Mouse (Mus musculus) liver, embryonic 13.5 days (tissue): Measurements from ENCODE around the gene Gm38655. TPM values are rescaled to one million over a fixed set of nuclear protein-coding genes. Genes with fewer than 3 reads are reported as not detected.

Experiments used
- ATAC-seq: fragments of 200-750 bp; cut with Nextera tagmentation; 2 replicates; pipeline ENCODE4 v1.8.0; 2017; ENCODE audit warnings: low read depth, mild to moderate bottlenecking, moderate number of reproducible peaks, moderate library complexity
- DNase-seq: peaks from one replicate; pipeline ENCODE4 v3.0.0; 2022
- H3K27ac ChIP-seq: fragments of 300-500 bp; sonication (generic); 2 replicates; pipeline ENCODE4 v1.5.1; 2015; ENCODE audit warnings: moderate library complexity, mild to moderate bottlenecking, inconsistent platforms
- H3K27me3 ChIP-seq: fragments of 300-500 bp; sonication (generic); 2 replicates; pipeline ENCODE4 v1.6.1; 2015; ENCODE audit warnings: mild to moderate bottlenecking, inconsistent platforms
- H3K36me3 ChIP-seq: fragments of 300-500 bp; sonication (generic); 2 replicates; pipeline ENCODE4 v1.6.1; 2015; ENCODE audit warnings: mild to moderate bottlenecking, inconsistent platforms
- H3K4me1 ChIP-seq: fragments of 300-500 bp; sonication (generic); replicated peaks from 2 replicates; pipeline ENCODE4 v1.6.1; 2015; ENCODE audit warnings: inconsistent platforms
- H3K4me2 ChIP-seq: fragments of 300-500 bp; sonication (generic); 2 replicates; pipeline ENCODE4 v1.6.1; 2015; ENCODE audit warnings: inconsistent platforms, mild to moderate bottlenecking, moderate library complexity
- H3K4me3 ChIP-seq: fragments of 300-500 bp; sonication (generic); replicated peaks from 2 replicates; pipeline ENCODE4 v1.5.1; 2015; ENCODE audit warnings: mild to moderate bottlenecking, inconsistent platforms
- H3K9ac ChIP-seq: fragments of 300-500 bp; sonication (generic); 2 replicates; pipeline ENCODE4 v1.6.1; 2015; ENCODE audit warnings: mild to moderate bottlenecking, inconsistent platforms
- H3K9me3 ChIP-seq: fragments of 300-500 bp; sonication (generic); replicated peaks from 2 replicates; pipeline ENCODE4 v1.6.1; 2016; ENCODE audit warnings: inconsistent platforms
- WGBS: fragments of 180-500 bp; shearing (Covaris S2); methylation state at CpG from one replicate; pipeline ENCODE4 v1.1.7; 2015; ENCODE audit not compliant: insufficient replicate concordance; 5-methylcytosine and 5-hydroxymethylcytosine counted together
- polyA plus RNA-seq: library from polyadenylated mRNA; unstranded; fragments of >200 nt; fragmentation: Nextera tagmentation; extraction: Ambion mirVana; gene quantifications from 2 replicates; pipeline ENCODE4 v1.2.1, GENCODE M21; 2015

Gm38655 gene
- polyA plus RNA-seq, 1 experiment from 2014 or later, result not detected

DNA sequence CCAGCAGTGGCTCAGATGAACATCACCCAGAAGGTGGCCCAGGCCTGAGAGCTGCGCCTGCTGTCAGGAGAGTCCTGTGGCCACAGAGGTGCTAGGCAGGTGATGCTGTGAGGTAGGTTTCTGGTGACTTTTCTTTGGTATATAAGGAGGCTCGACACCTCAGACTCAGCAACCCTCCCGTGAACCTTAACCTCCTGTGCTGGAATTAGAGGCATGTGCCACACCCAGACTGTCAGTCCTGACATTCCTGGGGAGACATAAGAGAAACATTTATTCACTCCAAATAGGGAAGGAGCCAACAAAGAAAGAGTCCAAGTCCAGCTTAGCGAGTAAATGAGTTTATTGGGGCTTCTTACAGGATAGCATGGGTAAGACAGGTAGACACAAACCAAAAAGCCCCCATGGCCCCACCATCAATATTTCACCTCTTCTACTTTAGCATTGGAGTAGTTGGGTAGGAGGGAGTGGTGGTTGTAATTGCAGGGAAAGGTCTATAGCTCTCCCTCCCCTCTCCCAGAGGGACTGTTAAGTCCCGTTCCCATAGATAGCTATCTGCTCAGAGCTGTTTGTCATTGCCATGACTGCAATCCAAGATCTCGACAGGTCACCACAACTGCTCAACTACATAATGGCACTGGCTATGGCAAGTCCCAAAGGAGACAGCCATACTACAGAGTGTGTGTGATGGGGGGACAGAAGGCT lies 9.2 kb downstream of the Gm38655 start:
- H3K4me3 ChIP-seq, result no peak overlapping the region
- ATAC-seq (no peak), DNase-seq (no peak)
- no peaks in the 10 kb centered on the region for H3K9me3 ChIP-seq
- no peaks in the 10 kb centered on the region for H3K4me1 ChIP-seq
- H3K27ac ChIP-seq, result no peak overlapping the region
- 0 out of 2 replicates have a peak, but pooled peaks cover 3% of the 10 kb centered on the region for H3K36me3 ChIP-seq
- WGBS, result 44% methylated on average over 6 of the region's 6 CpGs
- H3K9ac ChIP-seq, result no peak overlapping the region
- H3K4me2 ChIP-seq, result no peak overlapping the region
- peaks cover 7% of the 10 kb centered on the region; the same call in 1 of the 2 replicates for H3K27me3 ChIP-seq

DNA sequence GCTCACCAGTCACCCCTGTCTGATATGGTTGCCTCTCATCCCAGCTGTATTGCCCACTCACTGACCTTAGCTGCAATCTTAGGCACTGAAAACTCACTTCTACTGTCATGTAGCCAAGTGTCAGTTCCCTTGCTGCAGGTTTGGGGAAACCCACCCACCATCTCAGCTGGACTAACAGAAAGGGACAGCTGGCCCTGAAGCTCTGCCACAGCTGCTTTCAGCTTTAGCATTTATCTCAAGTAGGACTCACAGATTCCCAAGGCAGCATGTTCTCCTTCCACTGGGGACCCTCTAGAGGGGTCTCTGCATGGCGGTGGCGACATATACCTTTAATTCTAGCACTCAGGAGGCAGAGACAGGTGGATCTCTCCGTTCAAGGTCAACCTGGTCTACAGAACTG lies 10.5 kb downstream of the Gm38655 start:
- H3K27ac ChIP-seq, result no peak overlapping the region

DNA sequence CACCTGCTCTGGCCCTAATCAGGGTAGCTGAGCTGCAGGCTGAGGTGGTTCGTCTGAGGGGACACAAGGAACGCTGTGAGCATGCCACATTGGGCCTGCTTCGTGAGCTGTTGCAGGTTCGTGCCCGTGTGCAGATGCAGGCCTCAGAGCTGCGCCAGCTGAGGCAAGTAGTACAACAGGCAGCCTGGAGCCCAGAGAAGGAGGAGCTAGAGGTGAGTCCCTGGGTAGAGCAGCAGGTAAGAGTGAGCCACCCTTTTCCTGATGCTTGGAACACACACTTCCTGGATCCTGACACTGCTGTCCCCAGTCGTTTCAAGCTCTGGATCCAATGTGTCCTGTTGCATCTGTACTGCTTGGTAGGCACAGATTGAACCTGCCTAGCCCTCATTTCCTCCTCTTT lies 11.9 kb downstream of the Gm38655 start:
- no peaks in the 10 kb centered on the region for H3K9me3 ChIP-seq
- H3K27ac ChIP-seq, result no peak overlapping the region
- no peak overlapping the region for H3K4me2 ChIP-seq
- 63% methylated on average over 7 of the region's 7 CpGs for WGBS
- peaks cover 2% of the 10 kb centered on the region; the same call in 1 of the 2 replicates for H3K27me3 ChIP-seq
- no peaks in the 10 kb centered on the region for H3K4me1 ChIP-seq
- ATAC-seq (no peak), DNase-seq (no peak)
- H3K4me3 ChIP-seq, result no peak overlapping the region
- peaks cover 27% of the 10 kb centered on the region for H3K36me3 ChIP-seq
- H3K9ac ChIP-seq, result no peak overlapping the region

More for the DNA sequence above, 10.5 kb downstream of the Gm38655 start:
- no peak for DNase-seq
- Histone ChIP-seq H3K9me3 (no peaks in the 10 kb centered on the region), H3K27me3 (peaks cover 2% of the 10 kb centered on the region; the same call in 1 of the 2 replicates), H3K4me1 (no peaks in the 10 kb centered on the region), H3K4me2 (no peak overlapping the region), H3K4me3 (no peak overlapping the region), H3K9ac (no peak overlapping the region), H3K36me3 (peaks cover 17% of the 10 kb centered on the region)
- no peak for ATAC-seq
- WGBS, result 70% methylated on average over 3 of the region's 3 CpGs

DNA sequence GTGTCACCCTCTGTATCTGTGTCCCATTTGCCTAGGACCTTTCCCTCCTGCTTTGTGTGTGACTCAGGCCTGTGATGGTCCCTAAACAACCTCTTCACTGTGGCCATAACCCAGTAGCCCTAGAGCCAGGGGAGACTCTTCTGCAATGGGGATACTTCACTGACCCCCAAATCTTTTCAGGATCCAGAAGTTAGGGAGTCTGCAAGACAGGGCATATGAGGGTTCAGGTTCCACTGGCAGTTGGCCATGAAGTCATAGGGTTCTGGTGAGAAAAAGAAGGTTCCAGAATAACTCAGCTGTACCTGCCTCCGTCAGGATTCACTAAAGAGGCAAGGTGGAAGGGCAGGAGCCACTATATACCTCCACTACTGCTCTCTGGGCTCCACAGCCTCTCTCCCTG lies 13.1 kb downstream of the Gm38655 start, which contains the start of gene Ccdc154:
TSS of gene Ccdc154 (plus strand) at position 301 of the 400 bp plus-strand sequence.
- Histone ChIP-seq H3K36me3 (peaks cover 39% of the 10 kb centered on the region), H3K4me2 (no peak within 1 kb of the TSS), H3K27ac (no peak within 1 kb of the TSS), H3K9ac (0 out of 2 replicates have a peak within 1 kb of the TSS, but pooled peaks have one; percentile 4), H3K27me3 (peaks cover 2% of the 10 kb centered on the region; the same call in 1 of the 2 replicates), H3K4me3 (no peak within 1 kb of the TSS), H3K9me3 (no peaks in the 10 kb centered on the region), H3K4me1 (no peaks in the 10 kb centered on the region)
- 76% methylated on average over 1 of the region's 1 CpGs for WGBS
- DNase-seq, result no peak
- ATAC-seq, result no peak

DNA sequence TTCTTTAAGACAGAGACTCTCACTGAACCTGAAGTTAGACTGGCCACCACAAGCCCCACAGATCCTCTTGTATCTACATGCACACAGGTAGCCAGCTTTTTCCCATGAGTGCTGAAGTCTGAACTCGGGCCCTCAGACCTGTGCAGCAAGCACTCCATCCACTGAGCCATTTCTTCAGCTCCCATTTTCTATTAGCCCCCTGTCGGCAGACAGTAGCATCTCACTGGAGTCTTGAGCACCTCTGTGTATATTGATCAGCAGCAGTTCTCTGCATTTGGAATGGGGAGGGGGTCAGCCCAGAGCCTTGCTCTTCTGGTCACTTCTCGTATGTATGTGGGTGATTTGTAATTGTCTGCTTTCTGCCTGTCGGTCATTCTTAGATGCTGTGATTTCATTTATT lies 35.3 kb downstream of the Gm38655 start:
- no peak overlapping the region for H3K9ac ChIP-seq
- peaks cover 12% of the 10 kb centered on the region for H3K36me3 ChIP-seq
- H3K9me3 ChIP-seq, result no peaks in the 10 kb centered on the region
- peaks cover 31% of the 10 kb centered on the region for H3K4me1 ChIP-seq
- WGBS, result 73% methylated on average over 4 of the region's 4 CpGs
- no peak for ATAC-seq
- DNase-seq, result no peak
- H3K27ac ChIP-seq, result no peak overlapping the region
- no peak overlapping the region for H3K4me2 ChIP-seq
- no peak overlapping the region for H3K4me3 ChIP-seq
- no peaks in the 10 kb centered on the region for H3K27me3 ChIP-seq

DNA sequence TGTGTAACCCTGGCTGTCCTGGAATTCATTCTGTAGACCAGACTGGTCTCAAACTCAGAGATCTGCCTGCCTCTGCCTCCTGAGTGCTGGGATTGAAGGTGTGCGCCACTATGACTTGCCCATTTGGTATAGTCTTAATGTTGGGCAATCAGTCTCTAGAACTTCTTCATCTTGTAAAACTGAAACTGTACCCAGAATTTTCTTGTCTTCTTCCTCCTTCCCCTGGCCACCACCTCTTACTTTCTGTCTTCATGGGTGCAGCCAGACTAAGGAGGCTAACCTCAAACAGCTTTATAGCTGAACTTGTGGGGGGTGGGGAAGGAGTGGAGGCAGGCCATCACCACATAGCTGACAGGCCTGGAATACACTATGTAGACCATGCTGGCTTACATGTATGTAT lies 36.5 kb downstream of the Gm38655 start:
- DNase-seq (no peak), ATAC-seq (no peak)
- H3K4me3 ChIP-seq, result no peak overlapping the region
- H3K36me3 ChIP-seq, result peaks cover 4% of the 10 kb centered on the region; the same call in 1 of the 2 replicates
- H3K27ac ChIP-seq, result peak overlapping the region; percentile 0; the same call in 1 of the 2 replicates
- no peaks in the 10 kb centered on the region for H3K27me3 ChIP-seq
- H3K9me3 ChIP-seq, result no peaks in the 10 kb centered on the region
- WGBS, result 88% methylated on average over 1 of the region's 1 CpGs
- H3K4me1 ChIP-seq, result peaks cover 41% of the 10 kb centered on the region
- H3K4me2 ChIP-seq, result no peak overlapping the region
- no peak overlapping the region for H3K9ac ChIP-seq

DNA sequence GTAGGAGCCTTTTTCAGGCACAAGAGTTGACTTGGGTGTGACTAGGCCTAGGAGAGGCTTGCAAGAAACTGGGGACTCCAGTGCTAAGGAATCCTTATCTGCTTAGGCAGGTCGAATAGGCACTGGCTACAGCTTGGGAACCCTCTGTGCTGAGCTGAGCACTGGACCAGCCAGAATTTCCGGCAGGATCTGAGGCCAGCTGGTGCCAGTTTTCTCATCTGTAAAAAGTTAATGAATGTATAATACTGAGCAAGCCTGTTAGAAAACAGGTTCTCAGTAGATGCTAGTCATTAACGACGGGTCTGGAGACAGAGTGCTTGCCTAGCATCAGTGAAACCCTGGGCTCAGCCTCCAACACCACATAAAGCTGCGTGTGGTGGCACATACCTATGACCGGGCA lies 39.6 kb downstream of the Gm38655 start:
- ATAC-seq (no peak), DNase-seq (no peak)
- H3K4me3 ChIP-seq, result no peak overlapping the region
- 77% methylated on average over 6 of the region's 6 CpGs for WGBS
- no peak overlapping the region for H3K27ac ChIP-seq
- H3K9ac ChIP-seq, result 0 out of 2 replicates have a peak overlapping the region, but pooled peaks have one; percentile 84
- no peaks in the 10 kb centered on the region for H3K27me3 ChIP-seq
- H3K36me3 ChIP-seq, result peaks cover 4% of the 10 kb centered on the region; the same call in 1 of the 2 replicates
- no peaks in the 10 kb centered on the region for H3K9me3 ChIP-seq
- peak overlapping the region; percentile 3; the same call in 1 of the 2 replicates for H3K4me2 ChIP-seq
- H3K4me1 ChIP-seq, result peaks cover 47% of the 10 kb centered on the region

DNA sequence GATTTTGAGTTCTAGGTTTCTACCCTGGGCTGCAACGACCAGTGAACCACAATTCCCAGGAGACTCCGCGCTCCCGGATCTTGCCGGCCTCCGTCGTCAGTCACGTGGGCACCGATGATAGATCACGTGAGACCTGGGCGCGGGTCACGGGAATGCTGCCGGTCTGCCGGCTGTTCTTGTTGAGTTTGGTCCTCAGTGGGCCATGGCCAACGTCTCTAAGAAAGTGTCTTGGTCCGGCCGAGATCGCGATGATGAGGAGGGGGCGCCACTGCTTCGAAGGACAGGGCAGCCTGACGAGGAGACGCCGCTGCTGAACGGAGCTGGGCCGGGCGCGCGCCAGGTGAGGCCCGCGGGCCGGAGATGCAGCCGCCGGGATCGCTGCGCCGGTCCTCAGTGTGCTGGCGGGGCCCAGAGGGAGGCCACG lies 42.0 kb downstream of the Gm38655 start, which contains the start of gene Clcn7:
TSS of gene Clcn7 (plus strand) at position 117 of the 424 bp plus-strand sequence.
- Histone ChIP-seq H3K4me3 (peak within 1 kb of the TSS; percentile 92), H3K27ac (peak within 1 kb of the TSS; percentile 69), H3K4me1 (peaks cover 42% of the 10 kb centered on the region), H3K27me3 (no peaks in the 10 kb centered on the region), H3K4me2 (peak within 1 kb of the TSS; percentile 76), H3K9ac (peak within 1 kb of the TSS; percentile 84), H3K9me3 (no peaks in the 10 kb centered on the region), H3K36me3 (peaks cover 4% of the 10 kb centered on the region; the same call in 1 of the 2 replicates)
- under 1% methylated on average over 39 of the region's 40 CpGs for WGBS
- ATAC-seq (peak; percentile 88), DNase-seq (peak; percentile 86)

DNA sequence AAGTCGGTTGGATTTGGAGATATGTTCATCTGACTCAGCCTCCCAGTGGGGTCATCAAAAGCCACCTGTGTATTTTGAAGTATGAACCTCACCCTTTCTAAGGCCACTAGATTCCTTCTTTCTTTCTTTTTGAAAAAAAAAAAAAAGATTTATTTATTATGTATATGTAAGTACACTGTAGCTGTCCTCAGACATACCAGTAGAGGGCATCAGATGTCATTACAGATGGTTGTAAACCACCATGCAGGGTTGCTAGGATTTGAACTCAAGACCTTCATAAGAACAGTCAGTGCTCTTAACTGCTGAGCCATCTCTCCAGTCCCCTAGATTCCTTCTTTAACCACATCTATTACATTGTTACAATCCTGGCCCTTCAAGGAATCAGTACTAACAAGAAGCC lies 45.2 kb downstream of the Gm38655 start:
- no peaks in the 10 kb centered on the region for H3K27me3 ChIP-seq
- H3K27ac ChIP-seq, result no peak overlapping the region
- H3K9me3 ChIP-seq, result no peaks in the 10 kb centered on the region
- DNase-seq (no peak), ATAC-seq (no peak)
- H3K4me2 ChIP-seq, result no peak overlapping the region
- WGBS, result 97% methylated on average over 1 of the region's 1 CpGs
- no peak overlapping the region for H3K9ac ChIP-seq
- H3K4me3 ChIP-seq, result no peak overlapping the region
- no peaks in the 10 kb centered on the region for H3K36me3 ChIP-seq
- H3K4me1 ChIP-seq, result peaks cover 55% of the 10 kb centered on the region

DNA sequence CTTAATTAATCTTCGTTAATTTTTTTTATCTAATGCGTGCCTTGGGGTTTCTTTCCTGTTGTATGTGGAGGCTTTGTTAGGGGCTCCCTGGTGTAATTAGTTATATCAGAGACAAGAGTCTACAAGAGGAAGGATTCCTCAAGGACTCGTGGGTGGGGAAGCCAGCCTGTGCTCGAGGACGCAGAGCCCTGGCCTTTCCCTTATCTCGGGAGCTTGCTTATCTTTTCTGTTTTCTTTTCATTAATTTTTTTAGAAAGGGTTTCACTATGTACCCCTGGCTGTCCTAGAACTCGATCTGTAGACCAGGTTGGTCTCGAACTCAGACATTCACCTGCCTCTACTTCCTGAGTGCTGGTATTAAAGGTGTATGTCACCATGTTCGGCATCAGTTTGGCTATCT lies 47.6 kb downstream of the Gm38655 start:
- Histone ChIP-seq H3K4me2 (peak overlapping the region; percentile 46), H3K27ac (peak overlapping the region; percentile 93), H3K9ac (peak overlapping the region; percentile 60)

DNA sequence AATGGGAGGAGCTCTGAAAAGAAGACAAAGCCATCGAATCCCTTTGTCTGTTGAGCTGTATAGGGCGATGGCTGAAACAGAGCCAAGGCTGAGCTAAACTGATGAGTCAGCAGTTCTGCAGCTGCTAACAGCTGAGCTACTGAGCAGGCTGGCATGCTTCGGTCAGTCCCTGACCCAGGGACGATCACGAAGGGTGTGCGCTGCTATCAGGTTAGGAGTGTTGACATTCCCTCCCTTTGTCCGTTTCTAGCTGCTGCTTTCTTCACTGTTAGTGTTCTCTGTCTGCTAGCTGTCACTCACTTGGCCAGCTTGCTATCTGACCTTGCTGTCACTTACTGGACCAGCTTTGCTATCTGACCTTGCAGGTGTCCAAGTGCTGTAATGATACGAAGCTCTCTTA lies 48.2 kb downstream of the Gm38655 start:
- peak overlapping the region; percentile 60 for H3K9ac ChIP-seq
- WGBS, result 12% methylated on average over 8 of the region's 8 CpGs
- peak overlapping the region; percentile 5; the same call in 1 of the 2 replicates for H3K4me3 ChIP-seq
- no peaks in the 10 kb centered on the region for H3K36me3 ChIP-seq
- H3K27me3 ChIP-seq, result peaks cover 16% of the 10 kb centered on the region
- ATAC-seq (peak; percentile 87), DNase-seq (peak; percentile 46)
- H3K4me1 ChIP-seq, result peaks cover 54% of the 10 kb centered on the region
- peak overlapping the region; percentile 93 for H3K27ac ChIP-seq
- H3K4me2 ChIP-seq, result peak overlapping the region; percentile 46
- H3K9me3 ChIP-seq, result no peaks in the 10 kb centered on the region

More for the DNA sequence above, 47.6 kb downstream of the Gm38655 start:
- Histone ChIP-seq H3K4me3 (0 out of 2 replicates have a peak overlapping the region, but pooled peaks have one; percentile 5), H3K4me1 (peaks cover 54% of the 10 kb centered on the region), H3K9me3 (no peaks in the 10 kb centered on the region), H3K36me3 (no peaks in the 10 kb centered on the region), H3K27me3 (peaks cover 10% of the 10 kb centered on the region; the same call in 1 of the 2 replicates)
- peak; percentile 39 for ATAC-seq
- 20% methylated on average over 9 of the region's 9 CpGs for WGBS
- no peak for DNase-seq
